Mouse (Mus musculus) myocyte (in vitro differentiated cells): ENCODE measurements at regions not wholly inside any gene's neighbourhood (a gene's known extent, or its start where the extent isn't known, plus 50 kb on each side); places are given as distances from the start of the nearest gene placed in this dataset.
A peak's percentile ranks its signal among the peaks of the same experiment; 100 is the strongest.

Source experiments
- CEBPB ChIP-seq: IDR thresholded peaks from 2 replicates; pipeline ENCODE4 v1.6.1; 2011; ENCODE audit warnings: mild to moderate bottlenecking, moderate library complexity; ENCODE audit not compliant: poor library complexity, insufficient read depth, severe bottlenecking
- E2F4 ChIP-seq: IDR thresholded peaks from one replicate; pipeline ENCODE4 v1.6.1; 2011; ENCODE audit warnings: mild to moderate bottlenecking, control low read depth, moderate library complexity; ENCODE audit not compliant: insufficient read depth
- MAX ChIP-seq: IDR thresholded peaks from one replicate; pipeline ENCODE4 v1.6.1; 2011; ENCODE audit warnings: low read depth, mild to moderate bottlenecking, control low read depth
- MYOG ChIP-seq, 3 experiments: IDR thresholded peaks; one replicate each; pipeline ENCODE4 v1.6.1; 2011; ENCODE audit warnings: control low read depth in 2 of 3, low read depth in 2 of 3, mild to moderate bottlenecking in 2 of 3; ENCODE audit not compliant: insufficient read length in 2 of 3, control insufficient read depth in 1 of 3, insufficient read depth in 1 of 3
- POLR2A ChIP-seq: IDR thresholded peaks from one replicate; pipeline ENCODE4 v1.6.1; 2011; ENCODE audit warnings: low read depth, mild to moderate bottlenecking, control low read depth, moderate library complexity; ENCODE audit not compliant: insufficient read length
- USF1 ChIP-seq: IDR thresholded peaks from one replicate; pipeline ENCODE4 v1.6.1; 2011; ENCODE audit warnings: low read depth, mild to moderate bottlenecking, control low read depth, moderate library complexity

DNA sequence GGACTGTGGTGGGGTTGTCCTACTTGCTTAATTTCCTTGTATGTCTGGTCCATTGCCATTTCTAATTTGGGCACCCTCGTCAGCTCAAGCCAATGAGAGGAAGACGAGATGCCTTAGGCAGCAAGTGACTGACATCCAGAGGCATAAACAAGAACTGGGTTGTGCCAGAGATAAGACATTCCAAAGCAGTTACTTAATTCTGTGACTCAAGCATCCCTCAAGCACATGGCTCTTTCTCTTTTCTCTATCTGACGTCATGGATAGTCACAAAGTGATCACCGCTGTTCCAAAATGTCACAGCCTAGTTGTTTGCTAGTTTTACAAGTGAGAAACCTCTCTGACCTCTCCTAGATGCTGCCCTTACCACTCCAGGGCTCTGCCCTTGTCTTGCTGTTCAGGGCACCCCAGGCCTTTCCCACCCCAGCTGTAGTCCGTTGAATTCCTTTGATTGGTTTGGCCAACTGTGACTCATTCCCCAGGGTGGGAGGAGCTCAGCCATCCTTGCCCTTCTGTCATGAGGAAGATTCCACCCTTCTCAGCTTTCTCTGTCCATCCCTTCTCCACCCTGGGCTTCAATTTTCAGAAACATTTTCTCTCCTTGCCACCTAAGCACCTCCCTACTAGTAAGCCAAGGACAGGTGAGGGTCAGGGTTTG is 78.9 kb downstream of the Chst1 start:
- TF ChIP-seq MYOG (IDR thresholded peaks at IDR 0.05; ENCODE audit: control insufficient read depth in 1 of 3, insufficient read depth in 1 of 3, insufficient read length in 2 of 3, low read depth in 2 of 3) (no peak), CEBPB (no peak), POLR2A (no peak), USF1 (no peak), E2F4 (no peak), MAX (peak; percentile 30)
